Mouse (Mus musculus): Measurements from ENCODE around the gene Ralgds. TPM values are rescaled to one million over a fixed set of nuclear protein-coding genes. Genes with fewer than 3 reads are reported as not detected.

Ralgds gene
- total RNA-seq, 2 experiments from 2014 or later, result 33.1 to 43.9 TPM

DNA sequence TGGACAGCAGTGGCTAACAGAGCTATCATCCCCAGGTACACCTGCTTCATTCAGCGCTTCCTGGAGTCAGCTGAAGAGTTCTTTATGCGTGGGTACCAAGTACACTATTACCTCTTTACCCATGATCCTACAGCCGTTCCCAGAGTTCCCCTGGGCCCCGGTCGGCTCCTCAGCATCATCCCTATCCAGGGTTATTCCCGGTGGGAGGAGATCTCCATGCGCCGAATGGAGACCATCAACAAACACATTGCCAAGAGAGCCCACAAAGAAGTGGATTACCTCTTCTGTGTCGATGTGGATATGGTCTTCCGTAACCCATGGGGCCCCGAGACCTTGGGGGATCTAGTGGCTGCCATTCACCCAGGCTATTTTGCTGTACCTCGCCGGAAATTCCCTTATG, 8.2 kb upstream of the Ralgds start:
- DNase-seq, result no peak

DNA sequence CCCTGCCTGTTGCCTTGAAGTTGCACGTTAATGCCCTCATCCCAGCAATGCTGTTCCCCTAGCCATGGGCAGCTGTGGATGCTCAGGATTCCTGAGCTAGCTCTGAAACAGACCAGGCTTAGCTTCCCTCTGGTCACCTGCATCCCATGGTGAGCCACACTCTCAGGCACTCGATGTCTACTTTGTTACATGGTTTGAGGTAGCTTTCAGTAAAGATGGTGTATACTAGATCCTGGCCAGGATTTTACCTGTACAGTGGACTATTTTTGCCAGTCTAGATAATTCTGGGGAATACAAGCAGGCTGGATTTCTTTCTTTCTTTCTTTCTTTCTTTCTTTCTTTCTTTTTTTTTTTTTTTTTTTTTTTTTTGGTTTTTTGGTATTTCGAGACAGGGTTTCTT, 7.1 kb upstream of the Ralgds start, which contains the start of gene Gm10134:
TSS of gene Gm10134 (plus strand) at position 301 of the 400 bp plus-strand sequence.
- no peak for DNase-seq

DNA sequence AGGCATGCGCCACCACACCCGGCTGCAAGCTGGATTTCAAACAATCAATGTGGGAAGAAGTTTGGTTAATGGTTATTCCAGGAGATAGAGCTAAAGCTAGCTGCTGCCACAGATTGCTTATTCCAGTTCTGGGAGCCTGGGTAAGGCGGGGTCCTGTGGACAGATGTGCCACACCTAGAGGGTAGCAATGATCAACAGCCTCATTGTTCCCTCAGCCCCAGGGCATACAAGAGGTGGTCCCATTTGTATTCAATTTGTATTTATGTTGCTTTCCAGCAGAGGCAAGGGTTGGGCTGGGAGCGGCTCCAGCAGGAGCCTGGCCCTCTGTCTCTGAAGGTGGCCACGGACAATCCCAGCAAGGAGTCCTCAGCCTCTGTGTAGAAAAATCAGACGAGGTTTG, 6.6 kb upstream of the Ralgds start:
- DNase-seq, result no peak

DNA sequence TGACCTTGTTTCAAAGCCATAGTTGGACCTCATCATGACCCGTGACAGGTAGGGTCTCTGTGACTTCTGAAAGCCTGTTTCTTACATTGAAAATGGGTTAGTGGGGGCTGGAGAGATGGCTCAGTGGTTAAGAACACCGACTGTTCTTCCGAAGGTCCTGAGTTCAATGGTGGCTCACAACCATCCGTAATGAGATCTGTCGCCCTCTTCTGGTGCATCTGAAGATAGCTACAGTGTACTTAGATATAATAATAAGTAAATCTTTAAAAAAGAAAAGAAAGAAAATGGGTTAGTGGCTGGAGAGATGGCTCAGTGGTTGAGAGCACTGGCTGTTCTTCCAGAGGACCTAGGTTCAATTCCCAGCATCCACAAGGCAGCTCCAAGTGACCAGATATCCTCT, 1.3 kb upstream of the Ralgds start:
- DNase-seq, result peak; percentile 3

DNA sequence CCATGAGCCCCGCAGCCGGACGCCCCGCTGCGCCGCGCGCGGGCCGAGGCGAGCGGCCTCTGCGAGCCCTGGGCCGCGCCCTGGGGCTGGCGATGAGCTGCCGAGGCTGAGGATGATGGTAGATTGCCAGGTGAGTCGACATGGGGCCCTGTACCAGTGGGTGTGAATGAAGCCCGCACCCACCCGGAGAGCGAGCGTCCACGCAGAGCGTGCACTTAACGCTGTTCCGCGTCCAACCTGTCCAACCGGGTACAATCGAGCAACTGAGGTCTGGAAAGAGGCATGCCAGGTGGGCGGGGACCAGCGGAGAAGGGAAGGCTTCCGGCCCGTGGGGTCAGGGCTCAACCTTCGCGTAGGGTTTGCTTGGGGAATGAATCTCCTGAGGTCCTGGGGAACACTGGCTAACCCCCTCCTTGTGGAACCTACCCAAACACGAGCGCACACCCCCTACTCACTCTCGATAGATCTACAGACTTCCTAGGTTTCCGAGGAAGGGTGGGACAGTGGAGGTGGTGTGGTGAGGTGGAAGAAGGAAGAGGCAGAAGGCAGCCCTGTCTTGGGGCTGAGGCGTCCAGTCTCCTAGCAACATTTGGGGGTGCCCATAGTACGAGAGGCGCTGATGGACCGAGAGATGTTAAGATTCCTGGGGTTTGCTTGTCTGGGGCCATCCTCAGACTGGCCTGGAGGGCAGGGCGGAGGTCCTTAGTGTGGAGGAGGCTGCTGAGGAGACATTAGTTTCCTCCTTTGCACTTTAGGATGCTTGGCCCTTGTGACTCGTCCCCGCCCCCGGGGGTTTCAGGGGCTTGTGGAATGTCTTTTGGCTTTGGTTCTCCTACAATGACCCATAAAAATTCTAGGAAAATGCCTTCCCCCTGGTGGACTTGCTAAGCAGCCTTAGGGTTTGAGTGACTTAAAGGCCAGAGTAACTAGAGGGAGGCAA, 776 bp downstream of the Ralgds start:
- DNase-seq, result peak; percentile 34

DNA sequence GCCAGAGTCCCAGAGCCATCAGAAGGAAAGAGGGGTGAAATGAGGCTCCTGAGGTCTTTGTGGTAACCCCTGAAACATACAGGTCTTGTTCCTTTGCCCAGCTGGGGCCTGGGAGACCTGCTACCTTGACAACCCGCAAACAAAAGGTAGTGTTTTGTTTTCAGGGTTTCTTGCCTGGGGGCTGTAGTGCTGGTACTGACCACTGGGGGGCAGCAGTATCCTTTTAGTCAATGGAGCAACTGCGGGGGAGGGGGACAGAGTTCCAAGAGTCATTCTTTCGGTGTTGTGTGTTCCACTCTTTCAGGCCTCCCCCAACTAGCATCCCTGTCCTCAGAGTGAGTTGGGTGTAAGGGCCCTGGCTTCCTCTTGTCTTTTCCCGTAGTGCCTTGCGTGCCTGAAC, 1.6 kb downstream of the Ralgds start:
- peak; percentile 89 for DNase-seq

DNA sequence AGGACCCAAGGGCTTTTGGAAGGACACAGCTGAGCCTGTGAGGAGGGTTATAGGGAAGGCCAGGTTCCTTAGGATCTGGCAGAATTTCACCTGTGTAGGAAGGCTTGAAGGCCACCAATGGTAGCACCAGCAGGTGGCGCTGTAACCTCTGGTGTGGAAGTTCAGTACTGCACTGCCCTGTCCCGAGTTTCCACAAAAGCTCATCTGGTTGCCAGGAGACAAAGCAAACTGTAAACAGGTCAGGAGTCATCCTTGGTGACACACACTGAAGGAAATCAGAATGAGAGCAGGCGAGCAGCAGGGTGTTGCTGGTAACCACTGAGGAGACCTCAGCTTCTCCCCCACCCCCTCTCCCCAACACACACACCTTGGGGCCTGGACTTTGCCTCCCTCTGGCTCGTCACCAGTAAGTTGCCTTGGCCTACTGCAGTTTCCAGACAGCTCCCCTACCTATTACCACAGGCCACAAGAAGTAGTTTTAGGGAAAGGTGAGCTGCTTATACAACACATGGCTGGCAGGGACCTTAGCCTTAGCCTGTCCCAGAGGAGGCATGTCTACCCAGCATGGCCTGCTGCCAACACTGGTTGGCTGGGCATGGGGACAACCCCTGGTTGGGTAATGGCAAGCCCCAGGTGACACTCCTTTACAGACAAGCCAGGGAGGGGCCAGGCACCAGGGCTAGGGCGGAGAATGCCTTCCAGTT, 4.4 kb downstream of the Ralgds start:
- peak; percentile 89 for DNase-seq

DNA sequence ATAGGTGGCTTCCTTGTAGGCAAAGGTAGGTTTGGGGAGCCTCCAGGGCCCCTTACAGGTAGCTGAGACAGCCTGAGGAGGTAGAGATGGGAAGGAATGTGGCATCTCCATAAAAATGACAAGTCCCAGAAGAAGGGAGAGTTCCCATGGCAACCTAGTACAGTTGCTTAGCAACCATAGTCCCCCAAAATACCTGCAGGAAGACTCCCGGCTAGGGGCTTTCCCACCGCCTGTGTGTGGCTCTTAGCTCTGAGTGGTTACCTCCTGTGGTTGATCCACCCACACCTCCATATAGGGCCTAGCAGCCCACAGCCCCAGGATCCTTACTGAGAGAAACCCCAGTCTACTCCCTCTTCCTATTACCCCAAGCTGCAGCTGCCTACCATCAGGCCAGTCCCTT, 5.3 kb downstream of the Ralgds start:
- no peak for DNase-seq

DNA sequence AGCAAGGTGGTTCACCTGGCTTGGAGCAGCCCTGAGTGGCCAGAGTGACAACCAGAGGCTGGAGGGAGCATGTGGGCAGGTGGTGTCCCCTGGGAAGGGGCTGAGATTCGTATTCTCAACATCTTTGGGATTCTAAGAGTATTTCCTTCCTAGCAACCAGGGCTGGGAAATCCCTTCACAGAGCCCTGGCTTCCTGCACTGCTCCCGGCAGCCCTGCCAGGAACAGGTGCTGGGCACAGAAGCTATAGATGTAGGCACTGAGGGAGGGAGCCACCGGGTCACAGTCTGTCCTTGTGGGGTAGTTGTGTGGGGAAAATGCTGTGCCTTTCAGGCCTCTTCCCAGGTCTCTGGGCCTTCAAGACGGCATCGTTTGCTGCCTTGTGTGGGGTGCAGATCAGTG, 7.7 kb downstream of the Ralgds start:
- DNase-seq, result no peak

DNA sequence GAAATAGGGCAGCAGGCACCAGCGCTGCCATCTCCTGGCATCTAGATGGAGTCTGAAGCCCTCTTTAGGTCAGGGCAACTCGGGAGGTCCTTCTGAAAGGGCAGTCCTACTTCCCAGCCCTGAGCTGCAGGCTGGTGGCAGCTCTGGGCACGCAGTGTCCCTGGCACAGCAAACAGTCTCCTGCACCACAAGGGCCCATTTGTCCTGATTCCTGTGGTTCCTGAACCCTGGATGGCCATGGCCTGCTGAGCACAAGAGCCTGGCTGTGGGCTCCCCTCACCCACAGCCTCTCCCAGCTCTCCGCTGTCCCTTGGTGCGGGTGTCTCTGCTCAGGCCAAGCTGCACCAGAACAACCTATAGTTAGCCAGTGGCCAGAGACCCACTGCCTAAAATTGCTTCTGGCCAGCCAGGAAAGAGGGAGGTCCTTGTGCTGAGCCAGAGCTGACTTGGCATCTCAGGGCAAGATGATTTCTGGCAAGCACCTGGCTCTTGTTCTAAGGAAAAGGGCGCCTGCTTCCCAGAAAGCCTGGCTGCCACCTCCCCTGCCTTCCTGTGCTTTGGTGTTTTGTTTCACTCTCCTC, 8.7 kb downstream of the Ralgds start:
- no peak for DNase-seq

DNA sequence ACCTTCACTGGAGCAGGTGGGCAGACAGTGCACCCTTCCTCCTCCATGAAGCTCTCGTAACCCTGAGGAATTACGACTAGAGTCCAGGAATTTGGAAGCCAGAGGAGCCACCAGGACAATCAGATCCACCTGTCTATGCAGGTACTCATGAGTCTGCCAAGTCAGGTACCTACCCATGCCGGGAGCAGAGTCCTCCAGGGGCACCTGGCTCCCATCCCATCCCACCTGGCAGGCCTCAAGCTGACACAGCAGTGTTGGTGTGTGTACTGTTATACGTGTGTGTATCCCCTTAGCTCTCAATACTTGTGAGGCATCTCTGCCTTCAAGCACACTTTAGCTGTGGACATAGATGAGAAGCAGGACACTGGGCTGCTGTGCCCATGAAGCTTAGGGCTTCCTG, 9.2 kb downstream of the Ralgds start:
- no peak for DNase-seq

DNA sequence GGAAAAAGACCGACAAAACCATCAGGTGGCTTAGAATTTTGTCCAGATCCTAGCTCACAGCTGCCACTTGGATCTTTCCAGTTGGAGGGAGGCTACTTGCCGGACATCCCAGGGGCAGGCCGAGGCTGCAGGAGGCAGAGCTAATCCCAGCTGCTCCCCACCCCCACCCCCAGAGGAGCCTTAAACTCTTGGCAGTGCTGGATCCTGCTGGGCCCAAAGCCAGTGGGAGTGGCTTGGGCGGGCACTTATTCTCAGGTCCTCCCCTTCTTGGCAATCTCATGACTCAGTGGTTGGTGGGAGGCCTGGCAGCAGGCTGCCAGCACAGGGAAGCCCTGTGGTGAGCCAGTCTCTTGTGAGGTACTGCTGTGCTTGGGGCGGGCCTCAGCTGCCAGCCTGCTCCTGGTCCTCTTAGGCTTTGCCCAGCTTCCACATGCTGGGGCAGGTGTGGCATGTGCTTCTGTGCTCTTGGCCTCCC, 10.8 kb downstream of the Ralgds start:
- DNase-seq, result peak; percentile 87

DNA sequence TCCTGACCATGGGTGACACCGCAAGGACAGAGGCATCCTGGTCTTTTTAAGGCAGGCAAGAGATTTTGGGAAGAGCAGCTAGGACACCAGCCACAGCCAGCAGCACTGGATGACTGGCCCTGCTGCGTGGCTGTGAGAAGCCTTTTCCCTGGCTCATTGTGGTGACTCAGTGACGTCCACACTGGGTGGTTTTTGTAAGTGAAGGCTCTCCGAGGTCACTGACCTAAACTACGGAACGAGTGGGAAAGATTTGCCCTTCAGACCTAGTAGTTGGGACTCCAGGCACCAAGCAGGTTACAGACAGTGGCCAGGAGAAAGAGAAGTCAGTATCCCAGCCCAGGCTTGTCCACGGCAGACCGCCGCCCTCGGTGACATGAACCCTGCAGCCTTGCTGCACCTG, 11.5 kb downstream of the Ralgds start:
- no peak for DNase-seq

DNA sequence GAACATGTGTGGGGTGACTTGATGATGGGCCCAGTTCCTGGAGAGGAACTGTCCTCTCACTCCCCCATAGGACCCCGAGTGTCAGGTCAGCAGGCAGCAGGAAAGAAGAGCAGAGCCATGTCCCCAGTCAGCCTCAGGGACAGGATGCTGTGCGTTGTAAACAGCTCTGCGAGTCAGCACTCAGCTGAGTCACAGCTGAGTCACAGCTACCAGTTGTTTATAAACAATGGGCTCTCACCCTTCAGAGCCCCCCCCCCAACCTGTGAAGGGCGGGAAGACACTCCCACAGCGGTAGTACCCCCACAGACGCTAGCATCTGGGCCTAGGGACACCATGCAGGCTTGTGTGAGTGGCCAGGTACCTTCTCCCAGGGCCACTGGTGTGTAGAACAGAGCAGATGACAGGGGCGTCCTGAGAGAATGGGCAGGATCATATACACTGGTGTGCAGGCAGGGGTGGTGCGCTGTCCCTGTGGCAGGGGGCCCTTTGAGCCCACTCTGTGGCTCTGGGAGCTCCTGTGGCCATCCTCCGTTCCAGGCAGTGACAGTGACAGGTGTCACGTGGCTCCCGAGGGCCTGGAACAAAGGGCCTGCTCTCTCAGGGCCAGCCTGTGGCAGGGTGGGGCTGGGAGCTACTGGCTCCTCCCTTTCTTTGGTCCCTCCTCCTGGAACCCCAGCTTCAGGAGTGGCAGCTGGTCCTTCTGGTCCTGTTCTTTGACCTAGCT, 12.5 kb downstream of the Ralgds start:
- DNase-seq, result peak; percentile 51

DNA sequence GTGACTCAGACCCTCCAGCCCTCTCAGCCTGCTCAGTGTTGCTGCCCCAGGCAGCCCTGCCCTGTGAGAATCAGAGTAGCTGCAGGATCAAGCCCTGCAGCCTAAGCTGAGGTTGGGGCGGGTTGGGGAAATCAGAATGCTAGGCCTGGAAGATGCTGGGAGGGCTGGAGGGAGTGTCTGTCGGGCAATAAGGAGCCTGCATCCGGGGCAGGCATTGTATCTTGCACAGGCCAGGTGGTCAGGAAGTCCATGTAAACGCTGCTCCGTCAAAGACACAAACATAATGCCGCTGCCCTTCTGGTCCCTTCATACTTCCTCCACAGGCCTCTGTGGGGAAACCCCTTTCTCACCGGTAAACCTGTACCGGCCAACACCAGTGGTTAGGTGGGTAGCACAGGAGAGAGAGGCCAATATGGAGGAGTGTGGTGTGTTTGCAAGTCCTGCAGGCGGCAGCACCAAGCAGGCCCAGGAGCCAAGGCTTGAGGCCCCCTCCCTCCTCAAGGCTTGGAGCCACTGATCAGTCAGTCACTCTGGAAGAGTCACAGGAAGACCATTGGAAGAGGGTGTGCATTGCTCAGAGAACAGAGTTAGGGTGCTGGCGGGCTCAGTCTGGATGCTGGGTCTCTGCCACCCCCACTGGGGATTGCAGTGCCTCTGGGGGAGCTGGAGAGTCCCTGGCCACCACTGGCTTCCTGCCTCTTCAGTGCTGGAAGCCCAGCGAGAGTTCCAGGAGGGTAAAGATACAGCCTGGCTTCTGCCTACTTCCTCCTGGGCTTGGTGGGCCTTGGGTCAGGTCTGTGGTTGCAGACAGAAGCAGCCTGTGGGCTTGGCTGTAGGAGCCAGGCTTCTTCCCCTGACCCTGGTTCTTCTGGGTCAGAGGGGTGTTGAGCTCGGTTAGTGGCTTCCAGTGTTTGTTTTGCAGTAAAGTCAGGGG, 13.3 kb downstream of the Ralgds start:
- no peak for DNase-seq

DNA sequence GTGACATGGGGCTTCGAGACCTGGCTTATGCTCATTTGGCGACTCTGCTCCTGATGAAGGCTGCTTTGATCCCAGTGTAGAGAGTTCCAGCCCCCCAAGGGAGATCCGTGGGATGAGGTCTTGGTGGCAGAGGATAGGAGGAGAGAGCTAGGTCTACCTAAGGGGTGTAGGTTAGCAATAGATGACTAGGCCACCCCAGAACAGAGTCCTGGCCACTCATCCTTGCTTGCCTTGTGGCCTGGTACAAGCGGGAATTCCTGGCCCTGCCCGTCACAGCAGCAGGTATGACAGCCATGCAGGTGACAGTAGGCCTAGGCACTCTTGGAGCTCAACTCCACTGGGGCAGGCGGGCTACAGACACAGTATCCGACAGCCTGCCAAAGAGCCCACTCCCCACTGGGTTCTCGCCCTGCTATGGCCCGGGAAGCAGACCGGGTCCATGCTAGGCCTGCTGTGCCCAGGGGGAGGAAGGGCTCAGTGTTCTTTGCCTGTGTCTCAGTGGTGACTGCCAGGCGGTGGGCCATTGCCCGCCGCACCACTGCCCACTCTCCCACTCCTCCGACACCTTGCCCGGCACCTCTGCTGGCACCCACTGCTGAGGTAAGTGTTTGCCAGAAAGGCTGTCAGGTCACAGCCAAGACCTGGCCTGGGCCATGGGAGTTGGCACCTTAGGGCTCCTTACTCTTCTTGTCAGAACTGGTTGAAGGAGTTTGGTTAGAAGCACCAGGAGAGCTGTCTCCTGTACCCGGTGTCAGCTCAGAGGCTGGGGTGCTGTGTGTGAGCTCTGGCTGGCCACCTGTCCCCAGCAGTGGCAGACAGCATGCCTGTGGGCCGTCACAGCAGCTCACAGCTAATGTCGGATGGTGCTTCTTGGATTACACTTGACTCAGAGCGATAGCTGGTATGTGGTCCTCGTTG, 14.8 kb downstream of the Ralgds start:
- DNase-seq, result no peak

DNA sequence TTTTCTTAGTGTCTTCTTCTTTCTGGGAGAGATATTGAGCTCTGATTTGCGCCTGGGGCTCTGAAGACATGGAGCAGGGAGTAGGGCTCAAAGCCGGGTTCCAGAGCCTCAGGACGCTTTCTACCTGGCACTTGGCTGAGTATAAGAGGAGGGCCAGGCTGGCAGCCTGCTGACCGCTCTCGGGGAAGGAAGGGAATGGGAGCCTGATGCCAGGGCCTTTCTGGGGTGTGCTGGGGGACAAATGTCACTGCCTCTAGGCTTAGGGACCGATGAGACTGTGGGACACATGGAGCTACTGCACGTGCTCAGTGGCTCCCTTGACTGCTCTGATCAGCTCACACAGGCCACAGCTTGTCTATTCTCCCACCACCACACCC, 15.4 kb downstream of the Ralgds start:
- no peak for DNase-seq

DNA sequence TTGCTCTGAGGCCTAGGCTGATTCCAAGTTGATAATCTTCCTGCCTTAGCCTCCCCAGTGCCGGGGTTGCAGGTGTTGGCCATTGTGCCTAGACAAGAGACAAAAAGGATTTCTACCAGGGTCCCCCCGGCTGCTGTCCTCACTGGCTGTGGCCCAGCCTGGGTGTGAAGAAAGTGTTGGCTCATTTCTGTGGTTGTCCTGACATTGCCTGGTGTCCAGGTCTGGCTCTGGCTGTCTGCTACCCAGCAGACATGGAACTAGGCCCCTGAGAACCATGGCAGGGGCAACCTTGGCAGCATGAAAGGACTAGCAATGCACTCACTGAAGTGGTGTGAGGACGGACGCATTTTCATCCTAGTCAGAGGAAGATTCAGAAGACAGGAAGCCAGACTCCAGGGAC, 16.9 kb downstream of the Ralgds start:
- DNase-seq, result no peak

DNA sequence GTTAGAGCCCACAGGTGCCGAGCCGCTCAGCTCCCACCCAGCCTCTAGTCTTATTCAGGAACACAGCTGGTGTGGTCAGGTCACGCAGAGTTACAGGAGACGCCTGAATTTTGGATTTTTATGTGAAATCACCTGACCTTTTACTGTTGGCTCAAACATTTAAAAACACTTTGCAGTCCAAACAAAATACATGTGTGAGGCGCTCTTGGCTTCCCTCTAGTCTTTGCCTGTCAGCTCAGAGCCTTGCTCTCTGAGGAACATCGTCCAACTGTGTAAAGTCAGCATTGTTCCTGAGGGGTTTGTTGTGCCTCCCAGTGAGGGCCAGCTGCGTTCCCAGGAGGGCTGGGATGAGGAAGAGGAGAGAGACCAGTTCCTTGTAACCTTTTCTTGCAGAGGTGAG, 17.4 kb downstream of the Ralgds start:
- no peak for DNase-seq
